Mouse (Mus musculus) bone marrow macrophage, adult 2 months (primary cell): ENCODE results near the gene Polr3b. TPM values are rescaled to one million over a fixed set of nuclear protein-coding genes. Genes with fewer than 3 reads are reported as not detected.

Experiments
- H3K27ac ChIP-seq: 2 replicates; pipeline ENCODE4 v1.5.1; 2012; ENCODE audit warnings: low read depth, low read length; ENCODE audit not compliant: insufficient read depth
- H3K4me1 ChIP-seq: 2 replicates; pipeline ENCODE4 v1.6.1; 2012; ENCODE audit warnings: low read length; ENCODE audit not compliant: control insufficient read depth, insufficient read depth
- H3K4me3 ChIP-seq: 2 replicates; pipeline ENCODE4 v1.5.1; 2012; ENCODE audit warnings: mild to moderate bottlenecking, low read length, moderate library complexity; ENCODE audit not compliant: insufficient read depth
- CTCF ChIP-seq: IDR thresholded peaks from 2 replicates; pipeline ENCODE4 v1.5.1; 2012; ENCODE audit warnings: low read depth, mild to moderate bottlenecking, low read length, moderate library complexity
- POLR2A ChIP-seq: IDR thresholded peaks from 2 replicates; pipeline ENCODE4 v1.6.1; 2012; ENCODE audit warnings: mild to moderate bottlenecking, low read depth, low read length, borderline replicate concordance
- polyA plus RNA-seq: library from polyadenylated mRNA; stranded (reverse); fragments of >200 nt; gene quantifications from 2 replicates; pipeline ENCODE4 v1.2.4, GENCODE M21; 2012; ENCODE audit not compliant: missing spikeins, insufficient read depth, insufficient read length

Gene Polr3b
- polyA plus RNA-seq, 1 experiment, result 15.4 TPM

DNA sequence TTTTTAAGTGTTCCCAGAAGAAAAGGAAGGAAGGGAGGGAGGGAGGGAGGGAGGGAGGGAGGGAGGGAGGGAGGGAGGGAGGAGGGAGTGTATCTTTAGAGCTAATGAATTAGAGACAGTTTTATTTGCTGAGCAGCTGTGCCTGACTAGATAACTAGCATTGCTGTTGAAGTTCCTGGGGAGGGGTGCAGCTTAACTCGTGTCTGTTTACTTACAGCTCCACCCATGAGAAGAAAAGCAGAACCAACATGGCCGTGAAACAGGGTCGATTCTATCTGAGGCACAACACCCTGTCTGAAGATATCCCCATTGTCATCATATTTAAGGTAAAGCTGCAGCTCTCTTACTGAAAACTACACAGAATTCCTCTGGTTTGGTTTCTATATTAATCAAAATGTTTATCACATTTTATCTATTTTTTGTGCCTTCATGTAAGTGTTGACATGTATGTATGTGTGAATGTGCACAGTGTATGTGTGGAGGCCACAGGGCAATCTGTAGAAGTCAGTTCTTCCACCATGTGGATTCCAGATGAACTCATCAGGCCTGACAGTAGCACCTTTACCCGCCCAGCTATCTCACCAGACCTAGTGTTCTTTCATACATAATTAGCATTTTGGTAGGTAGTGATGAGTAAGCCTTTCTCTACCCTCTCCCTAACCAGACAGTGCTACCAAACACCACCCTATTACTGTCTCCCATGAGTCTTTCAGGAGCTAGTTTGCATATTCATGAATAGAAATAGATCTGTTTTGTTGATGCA is 17.6 kb downstream of the Polr3b start:
- Histone ChIP-seq H3K27ac (no peak overlapping the region), H3K4me3 (no peak overlapping the region), H3K4me1 (peaks cover 2% of the 10 kb centered on the region; the same call in 1 of the 2 replicates)
- TF ChIP-seq POLR2A, result no peak

GRCm38 (mm10) chr10:84640861-84641260 is 18.8 kb downstream of the Polr3b start:
- no peak overlapping the region for H3K4me3 ChIP-seq
- TF ChIP-seq CTCF, result no peak
- no peak for TF ChIP-seq POLR2A

DNA sequence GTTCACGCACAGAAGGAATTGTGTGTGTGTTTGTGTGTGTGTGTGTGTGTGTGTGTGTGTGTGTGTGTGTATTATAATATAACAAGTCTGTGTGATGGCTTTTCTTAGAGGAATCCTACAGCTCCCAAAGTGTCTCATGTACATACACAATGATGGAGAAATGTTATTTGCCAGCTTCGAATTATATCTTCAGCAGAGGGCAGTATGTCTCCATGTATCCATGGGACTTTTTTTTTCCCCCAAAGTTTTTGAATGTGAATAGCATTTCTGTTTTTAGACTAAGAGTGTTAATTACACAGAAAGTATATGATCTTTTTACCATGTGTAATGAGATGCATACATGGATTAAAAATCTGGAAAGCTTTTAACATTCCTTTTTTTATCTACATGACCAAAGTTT is 19.5 kb downstream of the Polr3b start:
- Histone ChIP-seq H3K4me1 (peaks cover 17% of the 10 kb centered on the region), H3K4me3 (no peak overlapping the region), H3K27ac (no peak overlapping the region)
- TF ChIP-seq CTCF (no peak), POLR2A (no peak)

More at GRCm38 (mm10) chr10:84640861-84641260, 18.8 kb downstream of the Polr3b start:
- Histone ChIP-seq H3K27ac (no peak overlapping the region), H3K4me1 (peaks cover 11% of the 10 kb centered on the region)

DNA sequence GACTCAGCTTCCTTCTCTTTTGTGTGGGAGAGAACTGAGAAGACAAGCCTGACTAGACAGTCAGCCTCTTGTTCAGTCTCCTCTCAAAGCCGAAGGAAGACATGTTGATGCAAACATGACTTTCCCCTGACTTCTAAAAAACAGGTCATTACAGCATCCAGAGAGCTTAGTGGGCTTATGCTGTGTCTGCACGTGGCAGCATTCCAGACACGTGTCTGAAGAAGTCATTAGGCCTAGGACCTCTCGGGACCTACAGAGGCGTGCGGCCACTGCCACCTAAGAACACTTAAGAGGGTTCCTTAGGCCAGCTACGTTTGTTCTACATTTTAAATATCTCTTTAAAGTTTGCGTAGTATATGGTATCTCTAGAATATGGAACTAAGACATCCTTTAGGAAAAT is 23.8 kb downstream of the Polr3b start:
- Histone ChIP-seq H3K4me1 (peaks cover 42% of the 10 kb centered on the region), H3K27ac (peak overlapping the region; percentile 83), H3K4me3 (no peak overlapping the region)
- no peak for TF ChIP-seq CTCF
- TF ChIP-seq POLR2A, result no peak

GRCm38 (mm10) chr10:84646506-84647102 is 24.5 kb downstream of the Polr3b start:
- TF ChIP-seq CTCF, result no peak
- no peak for TF ChIP-seq POLR2A
- Histone ChIP-seq H3K4me3 (peak overlapping the region; percentile 34), H3K27ac (peak overlapping the region; percentile 83), H3K4me1 (peaks cover 42% of the 10 kb centered on the region)

DNA sequence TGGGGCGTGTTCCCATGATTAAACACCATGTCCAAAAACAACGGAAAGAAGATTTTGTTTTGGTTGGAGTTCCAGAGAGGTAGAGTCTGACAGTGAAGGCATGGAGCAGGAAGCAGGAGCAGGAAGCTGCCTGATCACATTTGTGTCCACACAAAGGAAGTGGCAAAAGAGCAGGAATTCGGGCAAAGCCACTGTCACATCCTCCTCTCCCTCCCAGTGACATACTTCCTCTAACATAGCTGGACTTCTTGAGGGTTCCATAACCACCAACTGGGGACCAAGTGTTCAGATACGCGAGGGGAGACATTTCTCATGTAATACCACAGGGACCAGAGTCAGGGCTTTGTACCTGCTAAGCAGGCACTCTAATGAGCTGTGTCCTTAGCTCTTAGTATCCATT is 25.2 kb downstream of the Polr3b start:
- no peak for TF ChIP-seq POLR2A
- no peak for TF ChIP-seq CTCF
- Histone ChIP-seq H3K27ac (peak overlapping the region; percentile 83), H3K4me3 (no peak overlapping the region), H3K4me1 (peaks cover 42% of the 10 kb centered on the region)

DNA sequence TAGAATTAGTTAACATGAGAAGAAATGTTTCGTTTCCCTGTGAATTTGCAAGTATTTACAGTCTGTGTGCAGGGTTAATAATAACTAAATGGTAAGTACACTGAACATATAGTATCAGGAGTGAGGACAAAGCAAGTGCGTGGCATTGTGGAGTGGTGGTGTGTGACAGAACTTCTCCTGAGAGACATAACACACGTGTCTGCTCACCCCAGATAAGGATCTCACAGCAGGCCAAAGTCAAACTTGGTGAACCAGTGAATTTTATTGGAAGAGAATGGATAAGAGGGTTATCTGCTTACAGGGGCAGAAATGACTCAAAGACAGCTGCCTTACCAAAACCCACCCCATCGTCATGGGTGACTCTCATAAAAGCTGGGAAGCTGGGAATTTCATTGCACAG is 26.8 kb downstream of the Polr3b start:
- no peak overlapping the region for H3K4me3 ChIP-seq
- TF ChIP-seq POLR2A, result no peak
- TF ChIP-seq CTCF, result no peak
- H3K4me1 ChIP-seq, result peaks cover 42% of the 10 kb centered on the region
- no peak overlapping the region for H3K27ac ChIP-seq

- TF ChIP-seq POLR2A (no peak), CTCF (no peak)
- peaks cover 10% of the 10 kb centered on the region for H3K4me1 ChIP-seq
Measured at GRCm38 (mm10) chr10:84654029-84654428, 31.9 kb downstream of the Polr3b start.

DNA sequence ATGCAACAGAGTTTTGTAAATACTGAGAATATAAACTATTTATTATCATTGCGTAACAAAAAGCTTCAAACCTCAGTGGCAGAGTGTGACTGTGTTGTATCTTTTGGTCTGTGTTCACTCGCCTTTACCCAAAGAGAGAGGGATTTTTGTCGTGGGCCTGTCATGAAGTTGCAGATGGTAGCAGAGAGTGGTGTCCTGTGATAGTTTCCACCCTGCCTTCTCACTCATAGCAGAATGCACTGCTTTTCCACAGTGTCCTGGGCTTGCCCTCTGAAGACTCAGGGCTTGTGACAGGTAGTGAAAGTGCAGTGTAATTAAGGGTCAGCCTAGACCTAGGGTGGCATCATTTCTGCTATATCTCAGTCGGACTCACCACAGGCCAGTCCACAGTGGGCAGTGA is 32.6 kb downstream of the Polr3b start:
- no peak overlapping the region for H3K27ac ChIP-seq
- TF ChIP-seq POLR2A, result no peak
- no peak for TF ChIP-seq CTCF
- H3K4me1 ChIP-seq, result peaks cover 6% of the 10 kb centered on the region
- no peak overlapping the region for H3K4me3 ChIP-seq

More at GRCm38 (mm10) chr10:84654029-84654428, 31.9 kb downstream of the Polr3b start:
- Histone ChIP-seq H3K4me3 (no peak overlapping the region), H3K27ac (no peak overlapping the region)

GRCm38 (mm10) chr10:84656618-84657017 is 34.5 kb downstream of the Polr3b start:
- TF ChIP-seq POLR2A (no peak), CTCF (no peak)
- Histone ChIP-seq H3K4me1 (no peaks in the 10 kb centered on the region), H3K27ac (no peak overlapping the region), H3K4me3 (no peak overlapping the region)
